Mouse (Mus musculus): Measurements from ENCODE around the gene Psmb5. TPM values are rescaled to one million over a fixed set of nuclear protein-coding genes. Genes with fewer than 3 reads are reported as not detected.
A peak's percentile ranks its signal among the peaks of the same experiment; 100 is the strongest.

Psmb5 gene
- total and polyA plus RNA-seq, 3 experiments: 299 to 416 (median 411) TPM

DNA sequence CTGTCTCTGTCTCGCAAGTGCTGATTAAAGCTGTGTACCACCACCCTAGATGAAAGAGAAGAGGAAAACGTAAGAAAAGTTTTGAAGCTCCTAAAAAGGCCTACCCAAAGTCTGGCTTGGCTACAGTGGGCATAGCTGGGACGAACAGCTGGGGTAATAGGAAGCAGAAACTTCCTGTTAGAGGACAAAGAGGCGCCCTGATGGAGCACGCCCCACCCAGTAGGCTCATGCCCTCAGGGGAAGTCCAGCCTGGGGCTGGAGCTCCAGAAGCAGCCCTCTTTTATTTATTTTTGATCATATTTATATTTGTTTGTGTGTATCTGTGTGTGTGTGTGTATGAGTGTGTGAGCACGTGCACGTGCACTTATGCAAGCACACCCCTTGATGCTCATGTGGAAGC lies 38.2 kb downstream of the Psmb5 start:
- no peak overlapping the region for H3K9ac ChIP-seq (ENCODE audit: insufficient read depth, low read depth)
- peaks cover 26% of the 10 kb centered on the region for H3K9me3 ChIP-seq (replicated peaks; ENCODE audit: low read length)
- no peak overlapping the region for H3K4me3 ChIP-seq (replicated peaks in 1 of 3; ENCODE audit: low read depth in 2 of 3, low read length in 2 of 3, poor library complexity in 1 of 3)
- peaks cover 0 to 17% of the 10 kb centered on the region in 2 experiments; a peak in 1 of 4 replicates for H3K4me1 ChIP-seq (ENCODE audit: control insufficient read depth in 1 of 2, insufficient read depth in 2 of 2)
- dilution Hi-C loops (cut with MboI; ENCODE audit: extremely low pct_ligation_motif_present, extremely low pct_unique_long_range_greater_than_20kb, low sequenced_read_pairs): no loop called here
- H3K4me2 ChIP-seq (ENCODE audit: insufficient read depth, low read depth, poor library complexity, severe bottlenecking): no peak overlapping the region; the same call in 1 of the 2 replicates
- TF ChIP-seq ELF1 (IDR thresholded peaks at IDR 0.05; ENCODE audit: low read depth, low read length) (no peak), TBP (conservative IDR thresholded peaks at IDR 0.05; ENCODE audit: low read depth, low read length) (no peak), E2F4 (IDR thresholded peaks at IDR 0.05; ENCODE audit: insufficient replicate concordance, low read depth, low read length) (no peak), EP300 (IDR thresholded peaks at IDR 0.05; ENCODE audit: low read length) (no peak), ZC3H11A (IDR thresholded peaks at IDR 0.05; ENCODE audit: low read depth, low read length) (no peak), MYC (IDR thresholded peaks at IDR 0.05; ENCODE audit: low read depth, low read length) (no peak), POLR2A (IDR thresholded peaks at IDR 0.05; ENCODE audit: low read depth, low read length) (no peak), NRF1 (IDR thresholded peaks at IDR 0.05; ENCODE audit: low read depth, low read length) (no peak), ZKSCAN1 (IDR thresholded peaks at IDR 0.05; ENCODE audit: borderline replicate concordance, low read depth, low read length) (no peak), RAD21 (IDR thresholded peaks at IDR 0.05; ENCODE audit: low read depth, low read length) (no peak), JUND (conservative IDR thresholded peaks at IDR 0.05; ENCODE audit: low read depth, low read length) (no peak), CHD1 (IDR thresholded peaks at IDR 0.05; ENCODE audit: low read depth, low read length) (no peak), CTCF (conservative IDR thresholded peaks at IDR 0.05 in 1 of 2, IDR thresholded peaks at IDR 0.05 in 1 of 2; ENCODE audit: low read depth in 2 of 2, low read length in 2 of 2) (no peak), MAZ (IDR thresholded peaks at IDR 0.05; ENCODE audit: low read depth, low read length) (no peak), ZMIZ1 (IDR thresholded peaks at IDR 0.05; ENCODE audit: low read depth, low read length) (no peak), HCFC1 (IDR thresholded peaks at IDR 0.05; ENCODE audit: low read depth, low read length) (no peak), ZNF384 (IDR thresholded peaks at IDR 0.05; ENCODE audit: low read depth, low read length) (no peak), ETS1 (conservative IDR thresholded peaks at IDR 0.05; ENCODE audit: low read depth, low read length) (no peak), TCF12 (IDR thresholded peaks at IDR 0.05; ENCODE audit: low read depth, low read length) (no peak)
- in situ Hi-C loops (cut with MboI; ENCODE audit: low pct_ligation_motif_present, low pct_unique_long_range_greater_than_20kb, low sequenced_read_pairs): loop anchor here (10.0 kb wide), 1 partner anchor 55 kb away; no protein-coding TSS in a partner anchor
- no peak overlapping the region for H3K27ac ChIP-seq (ENCODE audit: insufficient read depth, low read depth)
- H3K79me2 ChIP-seq (replicated peaks; ENCODE audit: control insufficient read depth, extremely low read depth, insufficient read depth, poor library complexity, severe bottlenecking): no peaks in the 10 kb centered on the region
- no peaks in the 10 kb centered on the region for H3K27me3 ChIP-seq (replicated peaks)
- DNase-seq (ENCODE audit: extremely low read depth): no peak
- H3K36me3 ChIP-seq (replicated peaks in 1 of 2; ENCODE audit: control insufficient read depth in 1 of 2, insufficient read depth in 1 of 2, low read length in 1 of 2): peaks cover 3 to 13% of the 10 kb centered on the region in 2 experiments

DNA sequence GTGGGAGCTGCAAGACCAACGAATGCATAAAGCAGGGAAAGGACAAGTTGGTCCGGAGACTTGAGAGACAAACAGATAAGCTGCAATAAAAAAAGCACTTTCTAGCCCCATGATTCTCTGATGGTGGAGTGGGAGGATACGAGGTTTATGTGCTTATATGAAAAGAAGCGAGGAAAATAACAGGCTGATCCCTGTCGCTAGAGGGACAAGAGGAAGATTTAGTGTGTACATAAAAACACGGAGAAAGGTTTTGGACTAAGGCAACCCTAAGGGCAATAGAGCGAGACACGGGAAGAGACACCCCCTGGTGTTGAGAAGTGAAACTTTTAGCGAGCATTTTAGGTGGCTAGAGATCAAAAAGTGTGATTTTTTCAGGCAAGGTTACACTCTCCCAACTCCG lies 39.8 kb downstream of the Psmb5 start:
- Histone ChIP-seq H3K4me1 (ENCODE audit: control insufficient read depth in 1 of 2, insufficient read depth in 2 of 2) (peaks cover 0 to 17% of the 10 kb centered on the region in 2 experiments; a peak in 1 of 4 replicates), H3K27ac (ENCODE audit: insufficient read depth, low read depth) (no peak overlapping the region), H3K9ac (ENCODE audit: insufficient read depth, low read depth) (no peak overlapping the region), H3K36me3 (replicated peaks in 1 of 2; ENCODE audit: control insufficient read depth in 1 of 2, insufficient read depth in 1 of 2, low read length in 1 of 2) (peaks cover 0 to 4% of the 10 kb centered on the region in 2 experiments), H3K79me2 (replicated peaks; ENCODE audit: control insufficient read depth, extremely low read depth, insufficient read depth, poor library complexity, severe bottlenecking) (no peaks in the 10 kb centered on the region), H3K27me3 (replicated peaks) (no peaks in the 10 kb centered on the region), H3K4me3 (replicated peaks in 1 of 3; ENCODE audit: low read depth in 2 of 3, low read length in 2 of 3, poor library complexity in 1 of 3) (no peak overlapping the region), H3K9me3 (replicated peaks; ENCODE audit: low read length) (peaks cover 26% of the 10 kb centered on the region), H3K4me2 (ENCODE audit: insufficient read depth, low read depth, poor library complexity, severe bottlenecking) (no peak overlapping the region)
- in situ Hi-C loops (cut with MboI; ENCODE audit: low pct_ligation_motif_present, low pct_unique_long_range_greater_than_20kb, low sequenced_read_pairs): loop anchor here (10.0 kb wide), 1 partner anchor 57 kb away; no protein-coding TSS in a partner anchor
- TF ChIP-seq JUND (conservative IDR thresholded peaks at IDR 0.05; ENCODE audit: low read depth, low read length): no peak
- TF ChIP-seq USF1 (IDR thresholded peaks at IDR 0.05; ENCODE audit: low read depth, low read length): no peak
- TF ChIP-seq TBP (conservative IDR thresholded peaks at IDR 0.05; ENCODE audit: low read depth, low read length): no peak
- no peak for TF ChIP-seq ZMIZ1 (IDR thresholded peaks at IDR 0.05; ENCODE audit: low read depth, low read length)
- TF ChIP-seq RAD21 (IDR thresholded peaks at IDR 0.05; ENCODE audit: low read depth, low read length): peak; percentile 3
- no peak for TF ChIP-seq MAFK (IDR thresholded peaks at IDR 0.05; ENCODE audit: insufficient replicate concordance, low read length)
- TF ChIP-seq CTCF (conservative IDR thresholded peaks at IDR 0.05 in 1 of 2, IDR thresholded peaks at IDR 0.05 in 1 of 2; ENCODE audit: low read depth in 2 of 2, low read length in 2 of 2): peak; percentile 17 to 52; a peak in 2 of 4 replicates
- no peak for TF ChIP-seq CHD2 (IDR thresholded peaks at IDR 0.05; ENCODE audit: low read length)
- TF ChIP-seq SMC3 (IDR thresholded peaks at IDR 0.05; ENCODE audit: low read depth, low read length): peak; percentile 47
- no peak for DNase-seq (ENCODE audit: extremely low read depth)
- dilution Hi-C loops (cut with MboI; ENCODE audit: extremely low pct_ligation_motif_present, extremely low pct_unique_long_range_greater_than_20kb, low sequenced_read_pairs): no loop called here
